Mouse (Mus musculus): Measurements from ENCODE around the gene Neurl1a. TPM values are rescaled to one million over a fixed set of nuclear protein-coding genes. Genes with fewer than 3 reads are reported as not detected.

Gene Neurl1a
- total and polyA plus RNA-seq, 3 experiments: 0.03 TPM; not detected in 2

DNA sequence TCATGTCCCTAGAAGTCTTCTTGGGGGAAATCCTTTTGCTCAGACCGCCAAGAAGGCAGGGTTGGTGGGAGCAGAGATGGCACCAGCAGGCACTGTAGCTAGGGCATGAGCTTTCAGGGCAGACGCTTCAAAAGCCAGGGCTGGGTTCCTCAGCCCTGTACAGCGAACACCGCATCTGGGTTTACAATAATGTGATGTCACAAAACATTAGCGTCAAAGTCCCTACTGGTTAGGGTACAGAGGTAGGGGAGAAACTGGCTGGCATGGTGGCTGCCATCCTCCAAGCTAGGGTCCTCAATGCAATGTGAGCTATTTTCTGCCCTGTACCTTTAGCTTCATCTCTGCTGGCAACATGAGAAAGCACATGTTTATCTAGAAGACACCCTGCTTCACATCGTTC lies 24.4 kb downstream of the Neurl1a start:
- no peak for TF ChIP-seq CHD2 (IDR thresholded peaks at IDR 0.05; ENCODE audit: low read length)
- TF ChIP-seq TAL1 (IDR thresholded peaks at IDR 0.05; ENCODE audit: low read length): no peak
- TF ChIP-seq ZKSCAN1 (IDR thresholded peaks at IDR 0.05; ENCODE audit: low read depth, low read length): no peak
- no peak for TF ChIP-seq ZC3H11A (IDR thresholded peaks at IDR 0.05; ENCODE audit: low read depth, low read length)
- no peak for TF ChIP-seq USF1 (IDR thresholded peaks at IDR 0.05; ENCODE audit: low read depth, low read length)
- no peak for TF ChIP-seq USF2 (IDR thresholded peaks at IDR 0.05; ENCODE audit: borderline replicate concordance in 1 of 2, insufficient read depth in 1 of 2, low read depth in 1 of 2, low read length in 2 of 2)
- TF ChIP-seq MEF2A (IDR thresholded peaks at IDR 0.05; ENCODE audit: extremely low read depth, insufficient replicate concordance, low read depth, low read length, poor library complexity, severe bottlenecking): no peak
- no peak for TF ChIP-seq MYB (IDR thresholded peaks at IDR 0.05; ENCODE audit: low read depth, low read length)
- no peak for TF ChIP-seq NRF1 (IDR thresholded peaks at IDR 0.05; ENCODE audit: insufficient read depth, low read depth, low read length, poor library complexity, severe bottlenecking)
- no peak for TF ChIP-seq E2F4 (IDR thresholded peaks at IDR 0.05; ENCODE audit: borderline replicate concordance, low read depth, low read length)

DNA sequence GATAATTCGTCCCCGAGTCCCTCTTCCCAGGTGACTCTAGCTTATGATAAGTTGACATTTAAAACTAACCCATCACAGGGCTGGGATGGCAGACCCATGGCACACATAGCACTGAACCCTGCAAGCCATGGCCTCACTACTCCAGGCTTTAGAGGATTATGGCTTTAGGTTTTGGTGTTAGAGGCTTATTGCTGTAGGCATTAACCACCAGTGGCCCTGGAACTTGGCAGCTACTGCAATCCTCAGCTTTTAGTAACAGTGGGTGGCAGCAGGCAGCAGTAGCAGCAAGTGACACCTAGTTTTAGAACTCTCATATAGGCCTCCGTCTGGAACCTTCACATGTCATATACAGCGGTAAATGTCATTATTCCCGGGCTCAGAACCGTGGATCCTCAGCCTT lies 26.0 kb downstream of the Neurl1a start:
- H3K9me3 ChIP-seq (replicated peaks; ENCODE audit: insufficient read depth, low read length): no peaks in the 10 kb centered on the region
- no peak overlapping the region for H3K9ac ChIP-seq (ENCODE audit: control insufficient read depth, low read depth, low read length, poor library complexity, severe bottlenecking)
- no peak for DNase-seq (ENCODE audit: low read depth, low spot score)
- no peaks in the 10 kb centered on the region for H3K36me3 ChIP-seq (ENCODE audit: control insufficient read depth in 1 of 2, insufficient read depth in 2 of 2, low read length in 2 of 2)
- TF ChIP-seq ETS1 (IDR thresholded peaks at IDR 0.05; ENCODE audit: low read depth, low read length) (no peak), UBTF (IDR thresholded peaks at IDR 0.05; ENCODE audit: borderline replicate concordance, insufficient read depth, low read depth, low read length) (no peak), MEF2A (IDR thresholded peaks at IDR 0.05; ENCODE audit: extremely low read depth, insufficient replicate concordance, low read depth, low read length, poor library complexity, severe bottlenecking) (no peak), TBP (IDR thresholded peaks at IDR 0.05; ENCODE audit: low read depth, low read length) (no peak), RAD21 (IDR thresholded peaks at IDR 0.05; ENCODE audit: low read depth, low read length) (no peak), ZKSCAN1 (IDR thresholded peaks at IDR 0.05; ENCODE audit: low read depth, low read length) (no peak), EP300 (IDR thresholded peaks at IDR 0.05; ENCODE audit: low read depth in 1 of 2, low read length in 2 of 2) (no peak), POLR2AphosphoS2 (IDR thresholded peaks at IDR 0.05; ENCODE audit: low read length) (no peak), MXI1 (IDR thresholded peaks at IDR 0.05; ENCODE audit: low read depth, low read length) (no peak), ELF1 (IDR thresholded peaks at IDR 0.05; ENCODE audit: low read depth, low read length) (no peak), HCFC1 (IDR thresholded peaks at IDR 0.05; ENCODE audit: low read depth, low read length) (no peak), NELFE (IDR thresholded peaks at IDR 0.05; ENCODE audit: low read depth, low read length) (no peak), MAX (IDR thresholded peaks at IDR 0.05; ENCODE audit: low read length) (no peak), MAZ (IDR thresholded peaks at IDR 0.05; ENCODE audit: low read depth, low read length) (no peak), USF2 (IDR thresholded peaks at IDR 0.05; ENCODE audit: borderline replicate concordance in 1 of 2, insufficient read depth in 1 of 2, low read depth in 1 of 2, low read length in 2 of 2) (no peak), ZNF384 (IDR thresholded peaks at IDR 0.05; ENCODE audit: low read depth, low read length) (no peak), MAFK (IDR thresholded peaks at IDR 0.05; ENCODE audit: borderline replicate concordance, low read depth, low read length) (no peak), POLR2A (IDR thresholded peaks at IDR 0.05; ENCODE audit: control insufficient read depth in 1 of 2, insufficient read depth in 1 of 2, low read depth in 1 of 2, low read length in 2 of 2, poor library complexity in 1 of 2) (no peak)
- no peaks in the 10 kb centered on the region; a peak in 1 of 4 replicates for H3K27me3 ChIP-seq (ENCODE audit: control insufficient read depth in 1 of 2, insufficient read depth in 2 of 2, low read length in 2 of 2)
- H3K27ac ChIP-seq (ENCODE audit: control insufficient read depth, low read depth, low read length): no peak overlapping the region
- H3K4me3 ChIP-seq (ENCODE audit: control insufficient read depth in 1 of 2, insufficient read depth in 1 of 2, low read depth in 2 of 2, low read length in 2 of 2): no peak overlapping the region
- H3K79me2 ChIP-seq (ENCODE audit: control insufficient read depth, insufficient read depth, low read length, poor library complexity): no peaks in the 10 kb centered on the region
- H3K4me1 ChIP-seq (ENCODE audit: control insufficient read depth in 1 of 2, insufficient read depth in 2 of 2, low read length in 2 of 2): no peaks in the 10 kb centered on the region

More for the DNA sequence above, 24.4 kb downstream of the Neurl1a start:
- no peak overlapping the region for H3K9ac ChIP-seq (ENCODE audit: control insufficient read depth, low read depth, low read length, poor library complexity, severe bottlenecking)
- no peaks in the 10 kb centered on the region for H3K36me3 ChIP-seq (ENCODE audit: control insufficient read depth in 1 of 2, insufficient read depth in 2 of 2, low read length in 2 of 2)
- H3K27ac ChIP-seq (ENCODE audit: control insufficient read depth, low read depth, low read length): no peak overlapping the region
- H3K79me2 ChIP-seq (ENCODE audit: control insufficient read depth, insufficient read depth, low read length, poor library complexity): no peaks in the 10 kb centered on the region
- H3K9me3 ChIP-seq (replicated peaks; ENCODE audit: insufficient read depth, low read length): no peaks in the 10 kb centered on the region
- no peak for DNase-seq (ENCODE audit: low read depth, low spot score)
- no peaks in the 10 kb centered on the region for H3K4me1 ChIP-seq (ENCODE audit: control insufficient read depth in 1 of 2, insufficient read depth in 2 of 2, low read length in 2 of 2)
- H3K4me3 ChIP-seq (ENCODE audit: control insufficient read depth in 1 of 2, insufficient read depth in 1 of 2, low read depth in 2 of 2, low read length in 2 of 2): no peak overlapping the region
- no peaks in the 10 kb centered on the region; a peak in 2 of 4 replicates for H3K27me3 ChIP-seq (ENCODE audit: control insufficient read depth in 1 of 2, insufficient read depth in 2 of 2, low read length in 2 of 2)

Data from MEL (cell line).